Mouse (Mus musculus): ENCODE data around the gene Sertad3. TPM values are rescaled to one million over a fixed set of nuclear protein-coding genes. Genes with fewer than 3 reads are reported as not detected.

Sertad3 gene
- polyA plus RNA-seq, 1 experiment from 2014 or later = 25.1 TPM

- no peaks in the 10 kb centered on the region for H3K27me3 ChIP-seq (ENCODE audit: control insufficient read depth, insufficient read depth, low read length)
- H3K27ac ChIP-seq (ENCODE audit: low read depth, low read length) = peak within 1 kb of the TSS; percentile 98
- no peaks in the 10 kb centered on the region for H3K9me3 ChIP-seq (ENCODE audit: control insufficient read depth, low read length)
- H3K4me2 ChIP-seq (replicated peaks; ENCODE audit: low read depth, low read length) = peak within 1 kb of the TSS; percentile 72
- peaks cover 19% of the 10 kb centered on the region; the same call in 1 of the 2 replicates for H3K4me1 ChIP-seq (ENCODE audit: control insufficient read depth, insufficient read depth, low read length)
- ATAC-seq (ENCODE audit: low FRiP score, low TSS enrichment) = peak; percentile 93
- H3K36me3 ChIP-seq (ENCODE audit: control insufficient read depth, insufficient read depth, low read length) = peaks cover 8% of the 10 kb centered on the region
- peak within 1 kb of the TSS; percentile 76 for H3K4me3 ChIP-seq (ENCODE audit: low read length)
- under 1% methylated on average over 72 of the region's 80 CpGs for WGBS
- peak within 1 kb of the TSS; percentile 85 for H3K9ac ChIP-seq (ENCODE audit: low read depth, low read length)
Measured at GRCm38 (mm10) chr7:27486770-27487697, 13.5 kb downstream of the Sertad3 start, which contains the start of gene Sertad1. Sertad1 (plus strand) TSS chr7:27486910.

- Histone ChIP-seq H3K27me3 (ENCODE audit: control insufficient read depth, insufficient read depth, low read length) (no peaks in the 10 kb centered on the region), H3K27ac (ENCODE audit: low read depth, low read length) (peak overlapping the region; percentile 98), H3K4me2 (replicated peaks; ENCODE audit: low read depth, low read length) (peak overlapping the region; percentile 67), H3K4me3 (ENCODE audit: low read length) (peak overlapping the region; percentile 76), H3K36me3 (ENCODE audit: control insufficient read depth, insufficient read depth, low read length) (peaks cover 8% of the 10 kb centered on the region), H3K9ac (ENCODE audit: low read depth, low read length) (peak overlapping the region; percentile 85), H3K4me1 (ENCODE audit: control insufficient read depth, insufficient read depth, low read length) (peaks cover 19% of the 10 kb centered on the region; the same call in 1 of the 2 replicates), H3K9me3 (ENCODE audit: control insufficient read depth, low read length) (no peaks in the 10 kb centered on the region)
- WGBS = 3% methylated on average over 13 of the region's 13 CpGs
- no peak for ATAC-seq (ENCODE audit: low FRiP score, low TSS enrichment)
Measured at GRCm38 (mm10) chr7:27487740-27488268, 14.2 kb downstream of the Sertad3 start.

- Histone ChIP-seq H3K4me1 (ENCODE audit: control insufficient read depth, insufficient read depth, low read length) (peaks cover 19% of the 10 kb centered on the region; the same call in 1 of the 2 replicates), H3K4me3 (ENCODE audit: low read length) (no peak overlapping the region), H3K36me3 (ENCODE audit: control insufficient read depth, insufficient read depth, low read length) (peaks cover 8% of the 10 kb centered on the region), H3K4me2 (replicated peaks; ENCODE audit: low read depth, low read length) (no peak overlapping the region), H3K27me3 (ENCODE audit: control insufficient read depth, insufficient read depth, low read length) (no peaks in the 10 kb centered on the region), H3K9ac (ENCODE audit: low read depth, low read length) (no peak overlapping the region), H3K27ac (ENCODE audit: low read depth, low read length) (peak overlapping the region; percentile 94; the same call in 1 of the 2 replicates), H3K9me3 (ENCODE audit: control insufficient read depth, low read length) (no peaks in the 10 kb centered on the region)
- 91% methylated on average over 24 of the region's 25 CpGs for WGBS
- ATAC-seq (ENCODE audit: low FRiP score, low TSS enrichment) = no peak
Measured at GRCm38 (mm10) chr7:27489270-27489869, 15.8 kb downstream of the Sertad3 start.

GRCm38 (mm10) chr7:27490227-27490542, 16.6 kb downstream of the Sertad3 start:
- H3K4me3 ChIP-seq (ENCODE audit: low read length) = peak overlapping the region; percentile 35
- H3K27me3 ChIP-seq (ENCODE audit: control insufficient read depth, insufficient read depth, low read length) = no peaks in the 10 kb centered on the region
- peak overlapping the region; percentile 55 for H3K9ac ChIP-seq (ENCODE audit: low read depth, low read length)
- peak overlapping the region; percentile 60 for H3K4me2 ChIP-seq (replicated peaks; ENCODE audit: low read depth, low read length)
- H3K36me3 ChIP-seq (ENCODE audit: control insufficient read depth, insufficient read depth, low read length) = peaks cover 8% of the 10 kb centered on the region
- H3K9me3 ChIP-seq (ENCODE audit: control insufficient read depth, low read length) = no peaks in the 10 kb centered on the region
- no peak for ATAC-seq (ENCODE audit: low FRiP score, low TSS enrichment)
- peaks cover 19% of the 10 kb centered on the region; the same call in 1 of the 2 replicates for H3K4me1 ChIP-seq (ENCODE audit: control insufficient read depth, insufficient read depth, low read length)
- WGBS = 20% methylated on average over 4 of the region's 4 CpGs
- peak overlapping the region; percentile 94 for H3K27ac ChIP-seq (ENCODE audit: low read depth, low read length)

GRCm38 (mm10) chr7:27490543-27491329, 17.2 kb downstream of the Sertad3 start:
- H3K27me3 ChIP-seq (ENCODE audit: control insufficient read depth, insufficient read depth, low read length) = no peaks in the 10 kb centered on the region
- under 1% methylated on average over 32 of the region's 33 CpGs for WGBS
- peak overlapping the region; percentile 35 for H3K4me3 ChIP-seq (ENCODE audit: low read length)
- H3K36me3 ChIP-seq (ENCODE audit: control insufficient read depth, insufficient read depth, low read length) = peaks cover 8% of the 10 kb centered on the region
- peak overlapping the region; percentile 94 for H3K27ac ChIP-seq (ENCODE audit: low read depth, low read length)
- ATAC-seq (ENCODE audit: low FRiP score, low TSS enrichment) = peak; percentile 82
- peaks cover 19% of the 10 kb centered on the region; the same call in 1 of the 2 replicates for H3K4me1 ChIP-seq (ENCODE audit: control insufficient read depth, insufficient read depth, low read length)
- H3K9me3 ChIP-seq (ENCODE audit: control insufficient read depth, low read length) = no peaks in the 10 kb centered on the region
- peak overlapping the region; percentile 55 for H3K9ac ChIP-seq (ENCODE audit: low read depth, low read length)
- H3K4me2 ChIP-seq (replicated peaks; ENCODE audit: low read depth, low read length) = peak overlapping the region; percentile 60

- Histone ChIP-seq H3K4me2 (replicated peaks; ENCODE audit: low read depth, low read length) (no peak overlapping the region), H3K4me1 (ENCODE audit: control insufficient read depth, insufficient read depth, low read length) (peaks cover 19% of the 10 kb centered on the region; the same call in 1 of the 2 replicates), H3K36me3 (ENCODE audit: control insufficient read depth, insufficient read depth, low read length) (peaks cover 8% of the 10 kb centered on the region), H3K9ac (ENCODE audit: low read depth, low read length) (no peak overlapping the region), H3K27me3 (ENCODE audit: control insufficient read depth, insufficient read depth, low read length) (no peaks in the 10 kb centered on the region), H3K9me3 (ENCODE audit: control insufficient read depth, low read length) (no peaks in the 10 kb centered on the region), H3K4me3 (ENCODE audit: low read length) (no peak overlapping the region), H3K27ac (ENCODE audit: low read depth, low read length) (no peak overlapping the region)
- 83% methylated on average over 7 of the region's 7 CpGs for WGBS
- no peak for ATAC-seq (ENCODE audit: low FRiP score, low TSS enrichment)
Measured at GRCm38 (mm10) chr7:27491856-27492255, 18.3 kb downstream of the Sertad3 start.

- Histone ChIP-seq H3K4me1 (ENCODE audit: control insufficient read depth, insufficient read depth, low read length) (peaks cover 19% of the 10 kb centered on the region; the same call in 1 of the 2 replicates), H3K27ac (ENCODE audit: low read depth, low read length) (no peak overlapping the region), H3K9ac (ENCODE audit: low read depth, low read length) (no peak overlapping the region), H3K36me3 (ENCODE audit: control insufficient read depth, insufficient read depth, low read length) (peaks cover 8% of the 10 kb centered on the region), H3K4me3 (ENCODE audit: low read length) (no peak overlapping the region), H3K27me3 (ENCODE audit: control insufficient read depth, insufficient read depth, low read length) (no peaks in the 10 kb centered on the region), H3K4me2 (replicated peaks; ENCODE audit: low read depth, low read length) (no peak overlapping the region), H3K9me3 (ENCODE audit: control insufficient read depth, low read length) (no peaks in the 10 kb centered on the region)
- 81% methylated on average over 3 of the region's 3 CpGs for WGBS
- ATAC-seq (ENCODE audit: low FRiP score, low TSS enrichment) = no peak
Measured at GRCm38 (mm10) chr7:27493022-27493421, 19.5 kb downstream of the Sertad3 start.

GRCm38 (mm10) chr7:27493450-27493849, 19.9 kb downstream of the Sertad3 start:
- Histone ChIP-seq H3K36me3 (ENCODE audit: control insufficient read depth, insufficient read depth, low read length) (peaks cover 8% of the 10 kb centered on the region), H3K9me3 (ENCODE audit: control insufficient read depth, low read length) (no peaks in the 10 kb centered on the region), H3K4me3 (ENCODE audit: low read length) (no peak overlapping the region), H3K27me3 (ENCODE audit: control insufficient read depth, insufficient read depth, low read length) (no peaks in the 10 kb centered on the region), H3K9ac (ENCODE audit: low read depth, low read length) (no peak overlapping the region), H3K4me2 (replicated peaks; ENCODE audit: low read depth, low read length) (no peak overlapping the region), H3K4me1 (ENCODE audit: control insufficient read depth, insufficient read depth, low read length) (peaks cover 19% of the 10 kb centered on the region; the same call in 1 of the 2 replicates), H3K27ac (ENCODE audit: low read depth, low read length) (no peak overlapping the region)
- WGBS = 86% methylated on average over 5 of the region's 5 CpGs
- ATAC-seq (ENCODE audit: low FRiP score, low TSS enrichment) = no peak
